Mouse (Mus musculus) C2C12 (cell line): Measurements from ENCODE around the gene Impg1.

Source experiments
- MYOD1 ChIP-seq: IDR thresholded peaks from one replicate; pipeline ENCODE4 v1.6.1; 2011; ENCODE audit warnings: low read depth; ENCODE audit not compliant: control insufficient read depth, insufficient read length
- USF1 ChIP-seq: IDR thresholded peaks from one replicate; pipeline ENCODE4 v1.6.1; 2011; ENCODE audit warnings: low read depth, mild to moderate bottlenecking, control low read depth, moderate library complexity

DNA sequence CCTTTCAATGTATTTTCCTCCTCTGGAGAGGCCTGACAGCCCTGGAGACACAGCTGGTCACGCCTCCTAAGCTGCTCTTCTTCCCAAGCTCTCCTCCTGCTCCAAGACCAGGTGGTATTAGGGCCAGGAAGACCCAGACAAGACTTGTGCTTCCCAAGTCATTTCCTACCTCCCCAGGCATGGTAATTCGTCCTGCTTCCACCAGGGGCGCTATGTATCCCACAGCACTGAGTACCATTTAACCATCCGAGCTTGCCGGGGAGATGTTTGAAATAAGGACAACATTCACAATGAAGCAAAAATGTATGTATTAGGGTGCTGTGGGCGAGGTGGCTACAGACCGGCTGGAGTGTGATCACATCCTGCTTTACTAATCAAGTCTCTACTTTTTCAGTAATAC is 79.3 kb downstream of the Impg1 start:
- TF ChIP-seq USF1, result no peak
- no peak for TF ChIP-seq MYOD1
